Mouse (Mus musculus) left cerebral cortex, adult 18-20 months (tissue): ENCODE results near the gene Nell1. TPM values are rescaled to one million over a fixed set of nuclear protein-coding genes. Genes with fewer than 3 reads are reported as not detected.

ENCODE experiments used
- DNase-seq, 2 experiments: peaks; one replicate each; pipeline ENCODE4 v3.0.0; 2021 to 2022; ENCODE audit warnings: low spot score in 2 of 2, mixed read lengths in 1 of 2
- total RNA-seq, 2 experiments: library from RNA; stranded (reverse); gene quantifications; 2 replicates each; pipeline ENCODE4 v1.2.3; 2021

The Nell1 gene
- total RNA-seq, 2 experiments from 2014 or later = 59.6 to 69.1 TPM

GRCm38 (mm10) chr7:50241213-50241612, 266.5 kb downstream of the Nell1 start:
- DNase-seq = no peak

- DNase-seq = peak; percentile 92 to 94
Measured at GRCm38 (mm10) chr7:50241634-50242273, 267.1 kb downstream of the Nell1 start.

- peak in 1 of 2 experiments; percentile 32 for DNase-seq
Measured at GRCm38 (mm10) chr7:50253166-50253565, 278.5 kb downstream of the Nell1 start.

GRCm38 (mm10) chr7:50260016-50260415, 285.4 kb downstream of the Nell1 start:
- DNase-seq = no peak

GRCm38 (mm10) chr7:50295508-50295907, 320.8 kb downstream of the Nell1 start:
- DNase-seq = no peak

- no peak for DNase-seq
Measured at GRCm38 (mm10) chr7:50338226-50338625, 363.6 kb downstream of the Nell1 start.

- DNase-seq = no peak
Measured at GRCm38 (mm10) chr7:50338757-50339156, 364.1 kb downstream of the Nell1 start.

- no peak for DNase-seq
Measured at GRCm38 (mm10) chr7:50351564-50351963, 376.9 kb downstream of the Nell1 start.

- no peak for DNase-seq
Measured at GRCm38 (mm10) chr7:50357213-50357612, 382.5 kb downstream of the Nell1 start.

GRCm38 (mm10) chr7:50362039-50362438, 387.4 kb downstream of the Nell1 start:
- DNase-seq = no peak

GRCm38 (mm10) chr7:50374876-50375275, 400.2 kb downstream of the Nell1 start:
- peak; percentile 70 to 76 for DNase-seq

GRCm38 (mm10) chr7:50410421-50410820, 435.8 kb downstream of the Nell1 start:
- no peak for DNase-seq

GRCm38 (mm10) chr7:50419976-50420375, 445.3 kb downstream of the Nell1 start:
- DNase-seq = no peak

- DNase-seq = no peak
Measured at GRCm38 (mm10) chr7:50422422-50423195, 447.9 kb downstream of the Nell1 start.

GRCm38 (mm10) chr7:50429725-50430124, 455.1 kb downstream of the Nell1 start:
- no peak for DNase-seq

GRCm38 (mm10) chr7:50441237-50441636, 466.6 kb downstream of the Nell1 start:
- DNase-seq = peak in 1 of 2 experiments; percentile 19

GRCm38 (mm10) chr7:50447316-50447715, 472.7 kb downstream of the Nell1 start:
- no peak for DNase-seq

- no peak for DNase-seq
Measured at GRCm38 (mm10) chr7:50467742-50468141, 493.1 kb downstream of the Nell1 start.

GRCm38 (mm10) chr7:50470555-50470954, 495.9 kb downstream of the Nell1 start:
- no peak for DNase-seq

GRCm38 (mm10) chr7:50482011-50482410, 507.3 kb downstream of the Nell1 start:
- DNase-seq = peak; percentile 36 to 40

GRCm38 (mm10) chr7:50485304-50485703, 510.6 kb downstream of the Nell1 start:
- peak; percentile 52 to 62 for DNase-seq

GRCm38 (mm10) chr7:50486884-50487420, 512.3 kb downstream of the Nell1 start:
- no peak for DNase-seq
